Mouse (Mus musculus): Measurements from ENCODE around the gene Slc25a25. TPM values are rescaled to one million over a fixed set of nuclear protein-coding genes. Genes with fewer than 3 reads are reported as not detected.

Slc25a25 gene
- polyA plus RNA-seq, 1 experiment: 9.5 TPM

GRCm38 (mm10) chr2:32454633-32455032, 3.4 kb upstream of the Slc25a25 start:
- TF ChIP-seq TCF3 (IDR thresholded peaks at IDR 0.05; ENCODE audit: insufficient read length, low read depth) (no peak), POLR2AphosphoS2 (IDR thresholded peaks at IDR 0.05; ENCODE audit: insufficient read length, low read depth) (no peak), MYOG (IDR thresholded peaks at IDR 0.05; ENCODE audit: control insufficient read depth in 1 of 3, insufficient read depth in 1 of 3, insufficient read length in 2 of 3, low read depth in 2 of 3) (no peak), TCF12 (IDR thresholded peaks at IDR 0.05; ENCODE audit: insufficient read depth, poor library complexity, severe bottlenecking) (no peak), CEBPB (IDR thresholded peaks at IDR 0.05; ENCODE audit: insufficient read depth, poor library complexity, severe bottlenecking) (no peak), SRF (IDR thresholded peaks at IDR 0.05; ENCODE audit: control insufficient read depth, insufficient read length, low read depth) (no peak), USF1 (IDR thresholded peaks at IDR 0.05; ENCODE audit: low read depth) (no peak), E2F4 (IDR thresholded peaks at IDR 0.05; ENCODE audit: insufficient read depth) (no peak), REST (IDR thresholded peaks at IDR 0.05; ENCODE audit: insufficient read depth, insufficient read length) (no peak), POLR2A (IDR thresholded peaks at IDR 0.05; ENCODE audit: insufficient read length, low read depth) (no peak)
- H3K36me3 ChIP-seq (ENCODE audit: control insufficient read depth, insufficient read depth): no peaks in the 10 kb centered on the region
- H3K4me3 ChIP-seq: no peak overlapping the region
- H3K4me2 ChIP-seq (ENCODE audit: low read depth): no peak overlapping the region
- no peaks in the 10 kb centered on the region for H3K27me3 ChIP-seq (ENCODE audit: control insufficient read depth, insufficient read depth, insufficient read length)
- no peak overlapping the region for H3ac ChIP-seq (ENCODE audit: control insufficient read depth, insufficient read length)
- peaks cover 18% of the 10 kb centered on the region for H3K79me2 ChIP-seq (ENCODE audit: control insufficient read depth, insufficient read depth)

DNA sequence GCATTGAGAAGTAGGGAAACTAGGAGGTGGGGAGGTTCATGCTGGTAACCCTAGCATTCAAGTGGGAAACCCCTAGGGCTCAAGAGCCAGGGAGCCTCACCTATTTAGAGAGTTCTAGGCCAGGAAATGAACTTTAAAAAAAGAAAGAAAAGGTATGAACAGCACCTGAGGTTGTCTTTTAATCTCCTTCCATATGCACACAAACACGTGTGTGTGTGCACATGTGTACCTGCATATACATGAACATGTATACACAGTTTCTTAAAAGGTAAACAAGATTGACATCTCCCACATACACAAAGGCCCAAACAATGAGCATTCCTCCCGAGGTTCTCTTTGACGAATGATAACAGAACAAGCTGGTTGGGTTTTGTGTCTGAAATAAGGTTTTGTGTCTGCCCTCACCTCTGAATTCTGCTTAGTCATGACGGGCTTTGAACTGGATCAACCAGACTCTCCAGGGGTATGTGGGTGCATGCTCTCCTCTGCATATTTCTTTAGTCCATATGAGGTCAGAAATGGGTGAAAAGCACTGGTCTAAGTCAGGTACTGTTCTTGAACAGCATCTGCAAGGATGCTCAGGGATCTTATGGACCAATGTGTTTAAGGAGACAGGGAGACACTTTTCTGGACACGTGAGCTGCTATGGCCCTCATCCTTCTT, 2.5 kb upstream of the Slc25a25 start:
- Histone ChIP-seq H3K4me3 (no peak overlapping the region), H3K36me3 (ENCODE audit: control insufficient read depth, insufficient read depth) (no peaks in the 10 kb centered on the region), H3ac (ENCODE audit: control insufficient read depth, insufficient read length) (no peak overlapping the region), H3K4me2 (ENCODE audit: low read depth) (peak overlapping the region; percentile 91), H3K27me3 (ENCODE audit: control insufficient read depth, insufficient read depth, insufficient read length) (no peaks in the 10 kb centered on the region), H3K79me2 (ENCODE audit: control insufficient read depth, insufficient read depth) (peaks cover 24% of the 10 kb centered on the region)
- no peak for TF ChIP-seq E2F4 (IDR thresholded peaks at IDR 0.05; ENCODE audit: insufficient read depth)
- TF ChIP-seq MYOG (IDR thresholded peaks at IDR 0.05; ENCODE audit: control insufficient read depth in 1 of 3, insufficient read depth in 1 of 3, insufficient read length in 2 of 3, low read depth in 2 of 3): no peak
- no peak for TF ChIP-seq REST (IDR thresholded peaks at IDR 0.05; ENCODE audit: insufficient read depth, insufficient read length)
- no peak for TF ChIP-seq POLR2A (IDR thresholded peaks at IDR 0.05; ENCODE audit: insufficient read length, low read depth)
- no peak for TF ChIP-seq TCF12 (IDR thresholded peaks at IDR 0.05; ENCODE audit: insufficient read depth, poor library complexity, severe bottlenecking)
- TF ChIP-seq USF1 (IDR thresholded peaks at IDR 0.05; ENCODE audit: low read depth): no peak
- no peak for TF ChIP-seq CEBPB (IDR thresholded peaks at IDR 0.05; ENCODE audit: insufficient read depth, poor library complexity, severe bottlenecking)
- TF ChIP-seq POLR2AphosphoS2 (IDR thresholded peaks at IDR 0.05; ENCODE audit: insufficient read length, low read depth): no peak
- no peak for TF ChIP-seq MAX (IDR thresholded peaks at IDR 0.05; ENCODE audit: low read depth)
- no peak for TF ChIP-seq MYOD1 (IDR thresholded peaks at IDR 0.05; ENCODE audit: control insufficient read depth in 1 of 3, insufficient read length in 2 of 3, low read depth in 2 of 3)
- no peak for TF ChIP-seq SRF (IDR thresholded peaks at IDR 0.05; ENCODE audit: control insufficient read depth, insufficient read length, low read depth)
- no peak for TF ChIP-seq TCF3 (IDR thresholded peaks at IDR 0.05; ENCODE audit: insufficient read length, low read depth)

GRCm38 (mm10) chr2:32452441-32452971, 1.3 kb upstream of the Slc25a25 start:
- no peak for TF ChIP-seq REST (IDR thresholded peaks at IDR 0.05; ENCODE audit: insufficient read depth, insufficient read length)
- no peak for TF ChIP-seq POLR2A (IDR thresholded peaks at IDR 0.05; ENCODE audit: insufficient read length, low read depth)
- TF ChIP-seq SRF (IDR thresholded peaks at IDR 0.05; ENCODE audit: control insufficient read depth, insufficient read length, low read depth): no peak
- TF ChIP-seq CEBPB (IDR thresholded peaks at IDR 0.05; ENCODE audit: insufficient read depth, poor library complexity, severe bottlenecking): no peak
- TF ChIP-seq MAX (IDR thresholded peaks at IDR 0.05; ENCODE audit: low read depth): no peak
- TF ChIP-seq TCF12 (IDR thresholded peaks at IDR 0.05; ENCODE audit: insufficient read depth, poor library complexity, severe bottlenecking): no peak
- no peak for TF ChIP-seq POLR2AphosphoS2 (IDR thresholded peaks at IDR 0.05; ENCODE audit: insufficient read length, low read depth)
- TF ChIP-seq USF1 (IDR thresholded peaks at IDR 0.05; ENCODE audit: low read depth): no peak
- no peak for TF ChIP-seq TCF3 (IDR thresholded peaks at IDR 0.05; ENCODE audit: insufficient read length, low read depth)
- TF ChIP-seq MYOG (IDR thresholded peaks at IDR 0.05; ENCODE audit: control insufficient read depth in 1 of 3, insufficient read depth in 1 of 3, insufficient read length in 2 of 3, low read depth in 2 of 3): no peak
- TF ChIP-seq E2F4 (IDR thresholded peaks at IDR 0.05; ENCODE audit: insufficient read depth): no peak
- TF ChIP-seq MYOD1 (IDR thresholded peaks at IDR 0.05; ENCODE audit: control insufficient read depth in 1 of 3, insufficient read length in 2 of 3, low read depth in 2 of 3): no peak
- H3ac ChIP-seq (ENCODE audit: control insufficient read depth, insufficient read length): no peak overlapping the region
- H3K36me3 ChIP-seq (ENCODE audit: control insufficient read depth, insufficient read depth): no peaks in the 10 kb centered on the region
- H3K27me3 ChIP-seq (ENCODE audit: control insufficient read depth, insufficient read depth, insufficient read length): no peaks in the 10 kb centered on the region
- peak overlapping the region; percentile 52 for H3K4me3 ChIP-seq
- H3K4me2 ChIP-seq (ENCODE audit: low read depth): peak overlapping the region; percentile 91
- H3K79me2 ChIP-seq (ENCODE audit: control insufficient read depth, insufficient read depth): peaks cover 32% of the 10 kb centered on the region

DNA sequence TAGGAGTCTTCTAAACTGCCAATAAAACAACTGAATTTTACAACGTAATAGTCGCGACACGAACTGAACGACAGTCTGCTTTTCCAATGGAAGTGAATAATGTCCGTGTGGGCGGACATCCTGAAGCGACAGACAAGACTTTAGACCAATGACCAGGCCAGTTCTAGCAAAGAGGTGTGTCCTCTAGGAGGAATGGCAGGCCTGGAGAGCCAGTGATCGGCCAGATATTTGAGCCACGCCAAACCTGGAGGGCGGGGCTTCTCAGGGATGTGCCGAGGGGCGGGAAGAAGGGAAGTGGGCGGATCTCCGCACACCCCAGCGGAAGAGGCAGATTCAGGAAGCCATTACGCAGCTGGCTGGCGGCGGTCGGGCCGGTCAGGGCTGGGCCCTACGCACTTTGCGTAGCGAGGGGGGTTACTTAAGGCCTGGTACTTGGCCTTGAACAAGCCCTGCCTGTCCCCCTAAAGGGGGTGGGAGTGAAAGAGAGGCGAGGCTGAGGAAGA, 676 bp upstream of the Slc25a25 start:
- peak overlapping the region; percentile 97 for H3K4me2 ChIP-seq (ENCODE audit: low read depth)
- peak overlapping the region; percentile 52 for H3K4me3 ChIP-seq
- no peaks in the 10 kb centered on the region for H3K36me3 ChIP-seq (ENCODE audit: control insufficient read depth, insufficient read depth)
- peaks cover 35% of the 10 kb centered on the region for H3K79me2 ChIP-seq (ENCODE audit: control insufficient read depth, insufficient read depth)
- peak overlapping the region; percentile 89 for H3ac ChIP-seq (ENCODE audit: control insufficient read depth, insufficient read length)
- TF ChIP-seq POLR2AphosphoS2 (IDR thresholded peaks at IDR 0.05; ENCODE audit: insufficient read length, low read depth) (peak; percentile 47), POLR2A (IDR thresholded peaks at IDR 0.05; ENCODE audit: insufficient read length, low read depth) (peak; percentile 60), MYOD1 (IDR thresholded peaks at IDR 0.05; ENCODE audit: control insufficient read depth in 1 of 3, insufficient read length in 2 of 3, low read depth in 2 of 3) (no peak), TCF12 (IDR thresholded peaks at IDR 0.05; ENCODE audit: insufficient read depth, poor library complexity, severe bottlenecking) (no peak), SRF (IDR thresholded peaks at IDR 0.05; ENCODE audit: control insufficient read depth, insufficient read length, low read depth) (peak; percentile 70)
- H3K27me3 ChIP-seq (ENCODE audit: control insufficient read depth, insufficient read depth, insufficient read length): no peaks in the 10 kb centered on the region

Measured in myocyte (in vitro differentiated cells).